Mouse (Mus musculus): ENCODE results near the gene Gm16181. TPM values are rescaled to one million over a fixed set of nuclear protein-coding genes. Genes with fewer than 3 reads are reported as not detected.

Gm16181 gene
- polyA plus RNA-seq, 1 experiment = not detected

DNA sequence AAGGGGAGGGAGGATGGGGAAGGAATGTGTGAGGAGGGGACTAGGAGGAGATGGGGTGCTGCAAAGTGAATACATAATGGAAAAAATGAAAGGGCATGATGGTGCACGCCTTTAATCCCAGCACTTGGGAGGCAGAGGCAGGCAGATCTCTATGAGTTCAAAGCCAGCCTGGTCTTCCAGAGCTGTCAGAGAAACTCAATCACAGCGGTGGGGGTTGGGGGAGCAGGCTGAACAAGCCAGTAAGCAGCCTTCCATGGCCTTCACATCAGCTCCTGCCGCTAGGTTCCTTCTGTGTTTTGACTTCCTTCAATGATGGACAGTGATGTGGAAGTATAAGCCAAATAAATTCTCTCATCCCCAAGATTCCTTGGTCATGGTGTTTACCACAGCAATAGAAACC, 34.7 kb downstream of the Gm16181 start:
- 83% methylated on average over 3 of the region's 3 CpGs for WGBS
- no peak for DNase-seq
- TF ChIP-seq CTCF (IDR thresholded peaks at IDR 0.05; ENCODE audit: borderline replicate concordance, control insufficient read depth, extremely low read depth, insufficient read depth, low read length, poor library complexity) (no peak), POLR2A (IDR thresholded peaks at IDR 0.05; ENCODE audit: control insufficient read depth, extremely low read depth, insufficient read depth, low read length, poor library complexity) (no peak)
- H3K27ac ChIP-seq (ENCODE audit: control insufficient read depth, insufficient read depth, low read length) = no peak overlapping the region
- H3K36me3 ChIP-seq (ENCODE audit: control insufficient read depth, insufficient read depth, low read length) = peaks cover 33% of the 10 kb centered on the region
- no peaks in the 10 kb centered on the region for H3K27me3 ChIP-seq (ENCODE audit: control insufficient read depth, insufficient read depth, low read length)
- peaks cover 9% of the 10 kb centered on the region; the same call in 1 of the 2 replicates for H3K4me1 ChIP-seq (replicated peaks; ENCODE audit: control insufficient read depth, insufficient read depth, low read length)
- H3K4me3 ChIP-seq (ENCODE audit: control insufficient read depth, insufficient read depth, low read length) = no peak overlapping the region

DNA sequence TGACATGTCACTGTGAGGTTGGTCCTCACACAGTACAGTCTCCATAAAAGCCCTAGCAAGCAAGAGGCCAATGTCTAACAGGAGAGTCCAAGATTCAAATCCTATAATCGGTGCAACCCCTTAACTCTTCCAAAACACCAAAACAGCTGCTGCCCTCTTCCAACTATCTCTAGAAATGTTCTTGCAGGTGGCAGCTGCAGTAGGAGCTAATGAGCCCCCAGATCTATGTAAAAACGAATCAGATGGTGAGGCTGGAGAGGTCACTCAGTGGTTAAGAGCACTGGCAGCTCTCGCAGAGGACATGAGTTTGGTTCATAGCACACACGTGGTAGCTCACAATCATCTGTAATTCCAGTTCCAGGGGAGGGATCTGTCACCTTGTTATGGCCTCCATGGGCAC, 35.1 kb downstream of the Gm16181 start:
- WGBS = 94% methylated on average over 4 of the region's 4 CpGs
- Histone ChIP-seq H3K4me3 (ENCODE audit: control insufficient read depth, insufficient read depth, low read length) (no peak overlapping the region), H3K27me3 (ENCODE audit: control insufficient read depth, insufficient read depth, low read length) (no peaks in the 10 kb centered on the region), H3K27ac (ENCODE audit: control insufficient read depth, insufficient read depth, low read length) (no peak overlapping the region), H3K36me3 (ENCODE audit: control insufficient read depth, insufficient read depth, low read length) (peaks cover 30% of the 10 kb centered on the region), H3K4me1 (replicated peaks; ENCODE audit: control insufficient read depth, insufficient read depth, low read length) (peaks cover 9% of the 10 kb centered on the region; the same call in 1 of the 2 replicates)
- TF ChIP-seq CTCF (IDR thresholded peaks at IDR 0.05; ENCODE audit: borderline replicate concordance, control insufficient read depth, extremely low read depth, insufficient read depth, low read length, poor library complexity) = no peak
- TF ChIP-seq POLR2A (IDR thresholded peaks at IDR 0.05; ENCODE audit: control insufficient read depth, extremely low read depth, insufficient read depth, low read length, poor library complexity) = no peak
- no peak for DNase-seq

GRCm38 (mm10) chr17:35257378-35257777, 36.7 kb downstream of the Gm16181 start:
- H3K4me3 ChIP-seq (ENCODE audit: control insufficient read depth, insufficient read depth, low read length) = no peak overlapping the region
- H3K36me3 ChIP-seq (ENCODE audit: control insufficient read depth, insufficient read depth, low read length) = peaks cover 16% of the 10 kb centered on the region
- no peak for TF ChIP-seq POLR2A (IDR thresholded peaks at IDR 0.05; ENCODE audit: control insufficient read depth, extremely low read depth, insufficient read depth, low read length, poor library complexity)
- TF ChIP-seq CTCF (IDR thresholded peaks at IDR 0.05; ENCODE audit: borderline replicate concordance, control insufficient read depth, extremely low read depth, insufficient read depth, low read length, poor library complexity) = no peak
- no peaks in the 10 kb centered on the region for H3K27me3 ChIP-seq (ENCODE audit: control insufficient read depth, insufficient read depth, low read length)
- no peak for DNase-seq
- no peak overlapping the region for H3K27ac ChIP-seq (ENCODE audit: control insufficient read depth, insufficient read depth, low read length)
- peaks cover 12% of the 10 kb centered on the region for H3K4me1 ChIP-seq (replicated peaks; ENCODE audit: control insufficient read depth, insufficient read depth, low read length)
- 18% methylated on average over 1 of the region's 1 CpGs for WGBS

DNA sequence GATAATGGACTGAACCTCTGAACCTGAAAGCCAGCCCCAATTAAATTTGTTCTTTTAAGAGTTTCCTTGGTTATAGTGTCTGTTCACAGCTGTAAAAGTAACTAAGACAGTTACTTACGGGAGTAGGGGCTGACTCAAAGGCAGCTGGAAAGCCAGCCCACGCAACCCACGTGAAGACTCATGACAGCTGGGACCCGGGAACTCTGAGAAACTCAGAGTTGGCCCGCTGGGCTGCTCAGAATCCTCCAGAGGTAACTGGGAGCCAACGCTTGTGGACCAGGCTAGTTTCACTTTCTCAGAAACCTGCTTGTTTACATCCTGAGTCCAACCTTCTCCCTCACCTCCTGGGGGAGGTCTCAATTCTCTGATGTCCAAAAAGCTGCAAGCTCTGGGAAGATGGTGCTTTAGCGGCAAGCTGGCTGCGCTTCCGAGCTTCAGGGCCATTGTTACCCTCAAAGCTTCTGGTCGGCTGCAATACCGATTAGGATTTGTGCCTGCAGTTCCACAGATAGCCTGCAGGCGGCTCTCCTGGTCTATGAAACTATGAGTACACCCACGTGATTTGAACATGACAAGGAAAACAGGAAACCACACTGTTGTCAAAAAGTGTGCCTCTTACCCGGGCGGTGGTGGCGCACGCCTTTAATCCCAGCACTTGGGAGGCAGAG, 37.3 kb downstream of the Gm16181 start:
- peak overlapping the region; percentile 74; the same call in 1 of the 2 replicates for H3K27ac ChIP-seq (ENCODE audit: control insufficient read depth, insufficient read depth, low read length)
- 1% methylated on average over 17 of the region's 17 CpGs for WGBS
- no peaks in the 10 kb centered on the region for H3K27me3 ChIP-seq (ENCODE audit: control insufficient read depth, insufficient read depth, low read length)
- H3K4me1 ChIP-seq (replicated peaks; ENCODE audit: control insufficient read depth, insufficient read depth, low read length) = peaks cover 12% of the 10 kb centered on the region
- H3K4me3 ChIP-seq (ENCODE audit: control insufficient read depth, insufficient read depth, low read length) = peak overlapping the region; percentile 64
- DNase-seq = peak; percentile 97
- peak; percentile 74; the same call in 1 of the 2 replicates for TF ChIP-seq CTCF (IDR thresholded peaks at IDR 0.05; ENCODE audit: borderline replicate concordance, control insufficient read depth, extremely low read depth, insufficient read depth, low read length, poor library complexity)
- no peak for TF ChIP-seq POLR2A (IDR thresholded peaks at IDR 0.05; ENCODE audit: control insufficient read depth, extremely low read depth, insufficient read depth, low read length, poor library complexity)
- H3K36me3 ChIP-seq (ENCODE audit: control insufficient read depth, insufficient read depth, low read length) = peaks cover 10% of the 10 kb centered on the region

DNA sequence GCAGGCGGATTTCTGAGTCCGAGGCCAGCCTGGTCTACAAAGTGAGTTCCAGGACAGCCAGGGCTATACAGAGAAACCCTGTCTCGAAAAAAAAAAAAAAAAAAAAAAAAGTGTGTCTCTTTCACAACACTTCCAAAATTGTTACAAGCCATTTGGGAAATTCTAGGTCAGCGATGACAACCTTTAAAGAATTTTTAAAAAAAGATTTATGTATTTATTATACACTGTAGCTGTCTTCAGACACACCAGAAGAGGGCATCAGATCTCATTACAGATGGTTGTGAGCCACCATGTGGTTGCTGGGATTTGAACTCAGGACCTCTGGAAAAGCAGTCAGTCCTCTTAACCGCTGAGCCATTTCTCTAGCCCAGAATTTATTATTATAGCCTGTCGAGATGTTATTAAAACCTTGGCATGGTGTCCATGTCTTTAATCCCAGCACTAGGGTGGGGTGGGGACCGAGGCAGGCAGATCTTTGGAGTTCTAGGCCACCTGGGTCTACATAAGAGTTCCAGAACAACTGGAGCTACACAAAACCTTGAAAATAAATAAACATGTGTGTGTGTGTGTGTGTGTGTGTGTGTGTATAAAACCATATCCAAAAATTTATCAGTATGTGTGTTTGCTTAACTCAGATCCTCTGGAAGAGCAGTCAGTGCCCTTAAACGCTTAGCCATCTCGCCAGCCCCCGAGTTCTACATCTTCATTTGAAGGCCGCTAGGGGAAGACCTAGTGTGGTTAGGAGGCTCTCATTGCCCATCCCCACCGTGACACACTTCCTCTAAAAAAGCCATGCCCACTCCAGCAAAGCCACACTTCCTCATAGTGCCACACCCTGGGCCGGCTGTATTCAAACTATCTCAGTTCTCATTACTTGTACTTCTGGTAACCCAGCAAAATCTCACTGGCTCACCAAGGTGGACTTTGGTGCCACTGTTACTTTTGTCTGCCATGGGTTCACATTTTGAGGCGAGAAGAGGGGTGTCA, 38.2 kb downstream of the Gm16181 start:
- peak; percentile 41 for DNase-seq
- no peak for TF ChIP-seq POLR2A (IDR thresholded peaks at IDR 0.05; ENCODE audit: control insufficient read depth, extremely low read depth, insufficient read depth, low read length, poor library complexity)
- no peak for TF ChIP-seq CTCF (IDR thresholded peaks at IDR 0.05; ENCODE audit: borderline replicate concordance, control insufficient read depth, extremely low read depth, insufficient read depth, low read length, poor library complexity)
- H3K4me1 ChIP-seq (replicated peaks; ENCODE audit: control insufficient read depth, insufficient read depth, low read length) = peaks cover 13% of the 10 kb centered on the region
- WGBS = 36% methylated on average over 14 of the region's 14 CpGs
- H3K27me3 ChIP-seq (ENCODE audit: control insufficient read depth, insufficient read depth, low read length) = no peaks in the 10 kb centered on the region
- H3K36me3 ChIP-seq (ENCODE audit: control insufficient read depth, insufficient read depth, low read length) = peaks cover 2% of the 10 kb centered on the region; the same call in 1 of the 2 replicates
- peak overlapping the region; percentile 37; the same call in 1 of the 2 replicates for H3K27ac ChIP-seq (ENCODE audit: control insufficient read depth, insufficient read depth, low read length)
- H3K4me3 ChIP-seq (ENCODE audit: control insufficient read depth, insufficient read depth, low read length) = no peak overlapping the region

GRCm38 (mm10) chr17:35259621-35260020, 39.0 kb downstream of the Gm16181 start:
- DNase-seq = no peak
- Histone ChIP-seq H3K27me3 (ENCODE audit: control insufficient read depth, insufficient read depth, low read length) (no peaks in the 10 kb centered on the region), H3K4me3 (ENCODE audit: control insufficient read depth, insufficient read depth, low read length) (no peak overlapping the region), H3K36me3 (ENCODE audit: control insufficient read depth, insufficient read depth, low read length) (no peaks in the 10 kb centered on the region), H3K27ac (ENCODE audit: control insufficient read depth, insufficient read depth, low read length) (peak overlapping the region; percentile 37; the same call in 1 of the 2 replicates), H3K4me1 (replicated peaks; ENCODE audit: control insufficient read depth, insufficient read depth, low read length) (peaks cover 19% of the 10 kb centered on the region)
- TF ChIP-seq CTCF (IDR thresholded peaks at IDR 0.05; ENCODE audit: borderline replicate concordance, control insufficient read depth, extremely low read depth, insufficient read depth, low read length, poor library complexity) (no peak), POLR2A (IDR thresholded peaks at IDR 0.05; ENCODE audit: control insufficient read depth, extremely low read depth, insufficient read depth, low read length, poor library complexity) (no peak)
- 91% methylated on average over 4 of the region's 4 CpGs for WGBS

All from thymus, adult 2 months (tissue).